Mouse (Mus musculus) embryo, embryonic 9.5 days (tissue): ENCODE data around the gene Mapk13.
"Not testable (repeated sequence)": the region's sequence is repeated elsewhere in the genome, so short reads cannot be mapped to it uniquely, and the experiment has no call there.

Experiments used
- DNase-seq: peaks from one replicate; pipeline ENCODE4 v3.0.0-alpha.2; 2017; ENCODE audit errors: extremely low spot score

Mapk13 gene

GRCm38 (mm10) chr17:28769121-28769874 lies at the start of gene Mapk13:
TSS of gene Mapk13 (plus strand) at chr17:28769297.
- DNase-seq, result peak; percentile 34

- no peak for DNase-seq
Observed at GRCm38 (mm10) chr17:28725783-28726182, 43.3 kb upstream of the Mapk13 start, which contains the start of gene AC170998.1. TSS of gene AC170998.1 (plus strand) at chr17:28726083.

- not testable (repeated sequence) for DNase-seq
Observed at GRCm38 (mm10) chr17:28727511-28727910, 41.6 kb upstream of the Mapk13 start.

GRCm38 (mm10) chr17:28735317-28736105 lies 33.6 kb upstream of the Mapk13 start:
- no peak for DNase-seq

- DNase-seq, result no peak
Observed at GRCm38 (mm10) chr17:28736486-28736885, 32.6 kb upstream of the Mapk13 start.

- DNase-seq, result no peak
Observed at GRCm38 (mm10) chr17:28737973-28738372, 31.1 kb upstream of the Mapk13 start.

GRCm38 (mm10) chr17:28739244-28739643 lies 29.9 kb upstream of the Mapk13 start:
- DNase-seq, result no peak

- no peak for DNase-seq
Observed at GRCm38 (mm10) chr17:28743145-28743866, 25.8 kb upstream of the Mapk13 start.

- no peak for DNase-seq
Observed at GRCm38 (mm10) chr17:28743916-28744315, 25.2 kb upstream of the Mapk13 start.

- DNase-seq, result no peak
Observed at GRCm38 (mm10) chr17:28745773-28746172, 23.3 kb upstream of the Mapk13 start.

GRCm38 (mm10) chr17:28748001-28748400 lies 21.1 kb upstream of the Mapk13 start:
- no peak for DNase-seq

- no peak for DNase-seq
Observed at GRCm38 (mm10) chr17:28750580-28750979, 18.5 kb upstream of the Mapk13 start.

- no peak for DNase-seq
Observed at GRCm38 (mm10) chr17:28756447-28756846, 12.7 kb upstream of the Mapk13 start.

- DNase-seq, result no peak
Observed at GRCm38 (mm10) chr17:28757470-28757869, 11.6 kb upstream of the Mapk13 start.

- DNase-seq, result no peak
Observed at GRCm38 (mm10) chr17:28760736-28761312, 8.3 kb upstream of the Mapk13 start.

GRCm38 (mm10) chr17:28761871-28762270 lies 7.2 kb upstream of the Mapk13 start:
- peak; percentile 68 for DNase-seq

- no peak for DNase-seq
Observed at GRCm38 (mm10) chr17:28766203-28766602, 2.9 kb upstream of the Mapk13 start.

- no peak for DNase-seq
Observed at GRCm38 (mm10) chr17:28766781-28767515, 2.1 kb upstream of the Mapk13 start.

- peak; percentile 54 for DNase-seq
Observed at GRCm38 (mm10) chr17:28769875-28770421, 851 bp downstream of the Mapk13 start.

GRCm38 (mm10) chr17:28771289-28771688 lies 2.2 kb downstream of the Mapk13 start:
- no peak for DNase-seq

- DNase-seq, result not testable (repeated sequence)
Observed at GRCm38 (mm10) chr17:28774303-28774702, 5.2 kb downstream of the Mapk13 start.
